Mouse (Mus musculus): ENCODE data around the gene Abi1. TPM values are rescaled to one million over a fixed set of nuclear protein-coding genes. Genes with fewer than 3 reads are reported as not detected.

Gene Abi1
- polyA plus RNA-seq, 1 experiment: 138 TPM

- WGBS: 99% methylated on average over 2 of the region's 2 CpGs
- Histone ChIP-seq H3K4me3 (ENCODE audit: control insufficient read depth, insufficient read depth, low read length) (no peak overlapping the region), H3K27me3 (ENCODE audit: control insufficient read depth, insufficient read depth, low read length) (no peaks in the 10 kb centered on the region), H3K27ac (ENCODE audit: control insufficient read depth, insufficient read depth, low read length) (no peak overlapping the region), H3K36me3 (ENCODE audit: control insufficient read depth, insufficient read depth, low read length) (peaks cover 9% of the 10 kb centered on the region), H3K4me1 (replicated peaks; ENCODE audit: control insufficient read depth, insufficient read depth, low read length) (no peaks in the 10 kb centered on the region)
- TF ChIP-seq CTCF (IDR thresholded peaks at IDR 0.05; ENCODE audit: borderline replicate concordance, control insufficient read depth, extremely low read depth, insufficient read depth, low read length, poor library complexity) (no peak), POLR2A (IDR thresholded peaks at IDR 0.05; ENCODE audit: control insufficient read depth, extremely low read depth, insufficient read depth, low read length, poor library complexity) (no peak)
- DNase-seq: no peak
Observed at GRCm38 (mm10) chr2:22918651-22919050, 121.4 kb downstream of the Abi1 start.

GRCm38 (mm10) chr2:22914421-22914820, 125.6 kb downstream of the Abi1 start:
- 96% methylated on average over 3 of the region's 3 CpGs for WGBS
- TF ChIP-seq POLR2A (IDR thresholded peaks at IDR 0.05; ENCODE audit: control insufficient read depth, extremely low read depth, insufficient read depth, low read length, poor library complexity): no peak
- TF ChIP-seq CTCF (IDR thresholded peaks at IDR 0.05; ENCODE audit: borderline replicate concordance, control insufficient read depth, extremely low read depth, insufficient read depth, low read length, poor library complexity): no peak
- DNase-seq: no peak
- Histone ChIP-seq H3K27me3 (ENCODE audit: control insufficient read depth, insufficient read depth, low read length) (no peaks in the 10 kb centered on the region), H3K27ac (ENCODE audit: control insufficient read depth, insufficient read depth, low read length) (no peak overlapping the region), H3K4me1 (replicated peaks; ENCODE audit: control insufficient read depth, insufficient read depth, low read length) (no peaks in the 10 kb centered on the region), H3K4me3 (ENCODE audit: control insufficient read depth, insufficient read depth, low read length) (no peak overlapping the region), H3K36me3 (ENCODE audit: control insufficient read depth, insufficient read depth, low read length) (peaks cover 9% of the 10 kb centered on the region)

GRCm38 (mm10) chr2:22903947-22904346, 136.1 kb downstream of the Abi1 start:
- peaks cover 20% of the 10 kb centered on the region for H3K36me3 ChIP-seq (ENCODE audit: control insufficient read depth, insufficient read depth, low read length)
- 99% methylated on average over 3 of the region's 3 CpGs for WGBS
- H3K27ac ChIP-seq (ENCODE audit: control insufficient read depth, insufficient read depth, low read length): no peak overlapping the region
- H3K4me1 ChIP-seq (replicated peaks; ENCODE audit: control insufficient read depth, insufficient read depth, low read length): no peaks in the 10 kb centered on the region
- no peaks in the 10 kb centered on the region for H3K27me3 ChIP-seq (ENCODE audit: control insufficient read depth, insufficient read depth, low read length)
- no peak for DNase-seq
- H3K4me3 ChIP-seq (ENCODE audit: control insufficient read depth, insufficient read depth, low read length): no peak overlapping the region
- TF ChIP-seq CTCF (IDR thresholded peaks at IDR 0.05; ENCODE audit: borderline replicate concordance, control insufficient read depth, extremely low read depth, insufficient read depth, low read length, poor library complexity) (no peak), POLR2A (IDR thresholded peaks at IDR 0.05; ENCODE audit: control insufficient read depth, extremely low read depth, insufficient read depth, low read length, poor library complexity) (no peak)

GRCm38 (mm10) chr2:22895282-22896273, 144.5 kb downstream of the Abi1 start, which contains the start of gene Pdss1:
Pdss1 (plus strand) TSS chr2:22895522.
- H3K4me3 ChIP-seq (ENCODE audit: control insufficient read depth, insufficient read depth, low read length): peak within 1 kb of the TSS; percentile 86
- peak; percentile 79 for DNase-seq
- no peak within 1 kb of the TSS for H3K27ac ChIP-seq (ENCODE audit: control insufficient read depth, insufficient read depth, low read length)
- H3K4me1 ChIP-seq (replicated peaks; ENCODE audit: control insufficient read depth, insufficient read depth, low read length): no peaks in the 10 kb centered on the region
- TF ChIP-seq POLR2A (IDR thresholded peaks at IDR 0.05; ENCODE audit: control insufficient read depth, extremely low read depth, insufficient read depth, low read length, poor library complexity) (peak; percentile 81), CTCF (IDR thresholded peaks at IDR 0.05; ENCODE audit: borderline replicate concordance, control insufficient read depth, extremely low read depth, insufficient read depth, low read length, poor library complexity) (peak; percentile 29; the same call in 1 of the 2 replicates)
- H3K36me3 ChIP-seq (ENCODE audit: control insufficient read depth, insufficient read depth, low read length): no peaks in the 10 kb centered on the region
- H3K27me3 ChIP-seq (ENCODE audit: control insufficient read depth, insufficient read depth, low read length): no peaks in the 10 kb centered on the region
- under 1% methylated on average over 81 of the region's 81 CpGs for WGBS

GRCm38 (mm10) chr2:22894932-22895281, 145.1 kb downstream of the Abi1 start:
- DNase-seq: no peak
- TF ChIP-seq CTCF (IDR thresholded peaks at IDR 0.05; ENCODE audit: borderline replicate concordance, control insufficient read depth, extremely low read depth, insufficient read depth, low read length, poor library complexity) (no peak), POLR2A (IDR thresholded peaks at IDR 0.05; ENCODE audit: control insufficient read depth, extremely low read depth, insufficient read depth, low read length, poor library complexity) (no peak)
- H3K4me1 ChIP-seq (replicated peaks; ENCODE audit: control insufficient read depth, insufficient read depth, low read length): no peaks in the 10 kb centered on the region
- 23% methylated on average over 9 of the region's 9 CpGs for WGBS
- H3K36me3 ChIP-seq (ENCODE audit: control insufficient read depth, insufficient read depth, low read length): no peaks in the 10 kb centered on the region
- H3K4me3 ChIP-seq (ENCODE audit: control insufficient read depth, insufficient read depth, low read length): peak overlapping the region; percentile 86
- H3K27ac ChIP-seq (ENCODE audit: control insufficient read depth, insufficient read depth, low read length): no peak overlapping the region
- H3K27me3 ChIP-seq (ENCODE audit: control insufficient read depth, insufficient read depth, low read length): no peaks in the 10 kb centered on the region

Other genes starting within 250 kb of the Abi1 start
- gene Pdss1, start 144.7 kb downstream of the Abi1 start, polyA plus RNA-seq (2012; rRNA removed): 6.4 and 7.1 TPM in 2 replicates
- gene Acbd5, start 27.9 kb upstream of the Abi1 start, polyA plus RNA-seq (2012; rRNA removed): 8.8 and 11.5 TPM in 2 replicates
- 1.6 and 1.9 TPM in 2 replicates for gene Mastl, start 115.8 kb upstream of the Abi1 start, polyA plus RNA-seq (2012; rRNA removed)
- gene Yme1l1, start 116.1 kb upstream of the Abi1 start, polyA plus RNA-seq (2012; rRNA removed): 7.5 and 8.0 TPM in 2 replicates
- not detected in 2 replicates for gene 4931423N10Rik, start 167.2 kb upstream of the Abi1 start, polyA plus RNA-seq (2012; rRNA removed)